Mouse (Mus musculus): Measurements from ENCODE around the gene Rptor. TPM values are rescaled to one million over a fixed set of nuclear protein-coding genes. Genes with fewer than 3 reads are reported as not detected.

Rptor gene
- polyA plus RNA-seq, 1 experiment from 2014 or later = 3.1 TPM

GRCm38 (mm10) chr11:119663876-119664275, 61.2 kb downstream of the Rptor start:
- Histone ChIP-seq H3K4me1 (ENCODE audit: insufficient read depth) (no peaks in the 10 kb centered on the region), H3K9ac (replicated peaks) (no peak overlapping the region), H3K9me3 (ENCODE audit: low read length) (no peaks in the 10 kb centered on the region), H3K4me2 (ENCODE audit: low read depth, low read length) (no peak overlapping the region), H3K27ac (ENCODE audit: low read depth) (no peak overlapping the region), H3K36me3 (replicated peaks; ENCODE audit: insufficient read depth, low read length) (no peaks in the 10 kb centered on the region), H3K4me3 (ENCODE audit: low read depth, low read length) (no peak overlapping the region), H3K27me3 (ENCODE audit: insufficient read depth, low read length) (no peaks in the 10 kb centered on the region)
- TF ChIP-seq CTCF (IDR thresholded peaks at IDR 0.05; ENCODE audit: low read depth) (no peak), EP300 (IDR thresholded peaks at IDR 0.05; ENCODE audit: low read depth) (no peak)
- no peak for DNase-seq
- WGBS (ENCODE audit: insufficient replicate concordance) = 88% methylated on average over 2 of the region's 2 CpGs
- no peak for ATAC-seq

- no peak overlapping the region for H3K4me3 ChIP-seq (ENCODE audit: low read depth, low read length)
- ATAC-seq (no peak), DNase-seq (no peak)
- H3K27ac ChIP-seq (ENCODE audit: low read depth) = no peak overlapping the region
- H3K4me2 ChIP-seq (ENCODE audit: low read depth, low read length) = no peak overlapping the region
- WGBS (ENCODE audit: insufficient replicate concordance) = 81% methylated on average over 10 of the region's 10 CpGs
- no peak overlapping the region for H3K9ac ChIP-seq (replicated peaks)
- no peaks in the 10 kb centered on the region for H3K36me3 ChIP-seq (replicated peaks; ENCODE audit: insufficient read depth, low read length)
- H3K9me3 ChIP-seq (ENCODE audit: low read length) = no peaks in the 10 kb centered on the region
- no peak for TF ChIP-seq EP300 (IDR thresholded peaks at IDR 0.05; ENCODE audit: low read depth)
- no peak for TF ChIP-seq CTCF (IDR thresholded peaks at IDR 0.05; ENCODE audit: low read depth)
- H3K4me1 ChIP-seq (ENCODE audit: insufficient read depth) = peaks cover 4% of the 10 kb centered on the region; the same call in 1 of the 2 replicates
- no peaks in the 10 kb centered on the region for H3K27me3 ChIP-seq (ENCODE audit: insufficient read depth, low read length)
These were observed 62.1 kb downstream of the Rptor start for GRCm38 (mm10) chr11:119664678-119665307.

GRCm38 (mm10) chr11:119665308-119665702, 62.6 kb downstream of the Rptor start:
- ATAC-seq = no peak
- peaks cover 9% of the 10 kb centered on the region; the same call in 1 of the 2 replicates for H3K4me1 ChIP-seq (ENCODE audit: insufficient read depth)

GRCm38 (mm10) chr11:119666567-119667108, 63.9 kb downstream of the Rptor start:
- DNase-seq (no peak), ATAC-seq (peak; percentile 41; the same call in 1 of the 2 replicates)
- Histone ChIP-seq H3K9me3 (ENCODE audit: low read length) (no peaks in the 10 kb centered on the region), H3K36me3 (replicated peaks; ENCODE audit: insufficient read depth, low read length) (no peaks in the 10 kb centered on the region), H3K4me2 (ENCODE audit: low read depth, low read length) (no peak overlapping the region), H3K27ac (ENCODE audit: low read depth) (no peak overlapping the region), H3K4me1 (ENCODE audit: insufficient read depth) (peaks cover 18% of the 10 kb centered on the region), H3K9ac (replicated peaks) (no peak overlapping the region), H3K4me3 (ENCODE audit: low read depth, low read length) (no peak overlapping the region), H3K27me3 (ENCODE audit: insufficient read depth, low read length) (no peaks in the 10 kb centered on the region)
- TF ChIP-seq CTCF (IDR thresholded peaks at IDR 0.05; ENCODE audit: low read depth) = no peak
- TF ChIP-seq EP300 (IDR thresholded peaks at IDR 0.05; ENCODE audit: low read depth) = no peak
- 39% methylated on average over 2 of the region's 2 CpGs for WGBS (ENCODE audit: insufficient replicate concordance)

More at GRCm38 (mm10) chr11:119665308-119665702, 62.6 kb downstream of the Rptor start:
- Histone ChIP-seq H3K4me2 (ENCODE audit: low read depth, low read length) (no peak overlapping the region), H3K27me3 (ENCODE audit: insufficient read depth, low read length) (no peaks in the 10 kb centered on the region), H3K27ac (ENCODE audit: low read depth) (no peak overlapping the region), H3K36me3 (replicated peaks; ENCODE audit: insufficient read depth, low read length) (no peaks in the 10 kb centered on the region), H3K9ac (replicated peaks) (no peak overlapping the region), H3K4me3 (ENCODE audit: low read depth, low read length) (no peak overlapping the region), H3K9me3 (ENCODE audit: low read length) (no peaks in the 10 kb centered on the region)
- 88% methylated on average over 5 of the region's 5 CpGs for WGBS (ENCODE audit: insufficient replicate concordance)
- DNase-seq = no peak
- TF ChIP-seq EP300 (IDR thresholded peaks at IDR 0.05; ENCODE audit: low read depth) = no peak
- no peak for TF ChIP-seq CTCF (IDR thresholded peaks at IDR 0.05; ENCODE audit: low read depth)

GRCm38 (mm10) chr11:119670690-119671666, 68.3 kb downstream of the Rptor start:
- DNase-seq = peak; percentile 37
- peak overlapping the region; percentile 44; the same call in 1 of the 2 replicates for H3K27ac ChIP-seq (ENCODE audit: low read depth)
- TF ChIP-seq CTCF (IDR thresholded peaks at IDR 0.05; ENCODE audit: low read depth) (no peak), EP300 (IDR thresholded peaks at IDR 0.05; ENCODE audit: low read depth) (peak; percentile 31; the same call in 1 of the 2 replicates)
- H3K4me1 ChIP-seq (ENCODE audit: insufficient read depth) = peaks cover 42% of the 10 kb centered on the region
- no peaks in the 10 kb centered on the region for H3K36me3 ChIP-seq (replicated peaks; ENCODE audit: insufficient read depth, low read length)
- peak; percentile 76 for ATAC-seq
- peak overlapping the region; percentile 59 for H3K4me2 ChIP-seq (ENCODE audit: low read depth, low read length)
- WGBS (ENCODE audit: insufficient replicate concordance) = 30% methylated on average over 11 of the region's 11 CpGs
- H3K9me3 ChIP-seq (ENCODE audit: low read length) = no peaks in the 10 kb centered on the region
- H3K27me3 ChIP-seq (ENCODE audit: insufficient read depth, low read length) = no peaks in the 10 kb centered on the region
- H3K9ac ChIP-seq (replicated peaks) = no peak overlapping the region
- peak overlapping the region; percentile 19; the same call in 1 of the 2 replicates for H3K4me3 ChIP-seq (ENCODE audit: low read depth, low read length)

- Histone ChIP-seq H3K9me3 (ENCODE audit: low read length) (no peaks in the 10 kb centered on the region), H3K36me3 (replicated peaks; ENCODE audit: insufficient read depth, low read length) (no peaks in the 10 kb centered on the region), H3K27me3 (ENCODE audit: insufficient read depth, low read length) (no peaks in the 10 kb centered on the region), H3K9ac (replicated peaks) (no peak overlapping the region), H3K4me3 (ENCODE audit: low read depth, low read length) (0 out of 2 replicates have a peak overlapping the region, but pooled peaks have one; percentile 10), H3K4me1 (ENCODE audit: insufficient read depth) (peaks cover 53% of the 10 kb centered on the region), H3K4me2 (ENCODE audit: low read depth, low read length) (0 out of 2 replicates have a peak overlapping the region, but pooled peaks have one; percentile 59), H3K27ac (ENCODE audit: low read depth) (no peak overlapping the region)
- TF ChIP-seq CTCF (IDR thresholded peaks at IDR 0.05; ENCODE audit: low read depth) (no peak), EP300 (IDR thresholded peaks at IDR 0.05; ENCODE audit: low read depth) (no peak)
- DNase-seq (no peak), ATAC-seq (no peak)
- 72% methylated on average over 2 of the region's 2 CpGs for WGBS (ENCODE audit: insufficient replicate concordance)
These were observed 69.3 kb downstream of the Rptor start for GRCm38 (mm10) chr11:119672041-119672440.

Measured in liver, postnatal 0 days (tissue).